Mouse (Mus musculus) liver, embryonic 15.5 days (tissue): ENCODE results near the gene Cyp2j7. TPM values are rescaled to one million over a fixed set of nuclear protein-coding genes. Genes with fewer than 3 reads are reported as not detected.

ENCODE experiments used
- polyA plus RNA-seq: library from polyadenylated mRNA; unstranded; fragments of >200 nt; fragmentation: Nextera tagmentation; extraction: Ambion mirVana; gene quantifications from 2 replicates; pipeline ENCODE4 v1.2.1, GENCODE M21; 2015

Gene Cyp2j7
- polyA plus RNA-seq, 1 experiment from 2014 or later: not detected

Other genes starting within 250 kb of the Cyp2j7 start
- not detected in 2 replicates for gene Cyp2j13, start 159.1 kb downstream of the Cyp2j7 start, polyA plus RNA-seq
- gene Cyp2j12, start 95.5 kb downstream of the Cyp2j7 start, polyA plus RNA-seq: not detected in 2 replicates
- not detected in 2 replicates for gene Cyp2j11, start 112.0 kb upstream of the Cyp2j7 start, polyA plus RNA-seq